Mouse (Mus musculus) ES-E14 (cell line): Measurements from ENCODE around the gene Ttc17.

ENCODE experiments used
- CHD2 ChIP-seq: IDR thresholded peaks from 2 replicates; pipeline ENCODE4 v1.6.1; 2014; ENCODE audit warnings: mild to moderate bottlenecking, low read depth, low read length, inconsistent platforms
- MAFK ChIP-seq: IDR thresholded peaks from 2 replicates; pipeline ENCODE4 v1.6.1; 2014; ENCODE audit warnings: mild to moderate bottlenecking, low read depth, low read length, inconsistent platforms; ENCODE audit not compliant: insufficient read depth

DNA sequence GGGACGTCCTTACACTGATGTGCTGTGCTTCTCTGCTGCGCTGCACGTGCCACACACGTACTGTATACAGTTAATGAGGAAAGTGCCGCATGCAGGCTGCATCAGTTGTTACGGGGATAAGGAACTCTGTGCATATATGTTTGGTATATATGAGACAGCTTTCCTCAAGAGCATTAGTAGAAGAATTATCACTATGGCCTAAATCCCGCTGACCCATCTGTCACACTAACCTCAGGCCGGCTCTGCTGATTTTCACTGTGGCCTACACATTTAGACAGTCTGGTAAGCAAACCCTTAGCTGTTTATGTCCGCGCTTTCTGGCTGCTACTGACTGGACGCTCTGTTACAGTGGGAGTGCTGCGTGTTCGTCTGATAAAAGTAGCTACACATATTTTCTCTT, 77.2 kb downstream of the Ttc17 start:
- no peak for TF ChIP-seq CHD2
- TF ChIP-seq MAFK = no peak
